Mouse (Mus musculus) CH12.LX (cell line): ENCODE results near the gene 1700028K03Rik. TPM values are rescaled to one million over a fixed set of nuclear protein-coding genes. Genes with fewer than 3 reads are reported as not detected.

Experiments
- DNase-seq: peaks from one replicate; pipeline ENCODE4 v3.0.0-alpha.2; 2013; ENCODE audit errors: extremely low read depth
- H3K27ac ChIP-seq: 2 replicates; pipeline ENCODE4 v1.5.1; 2012; ENCODE audit warnings: low read depth, mild to moderate bottlenecking, control low read depth, moderate library complexity; ENCODE audit not compliant: insufficient read depth
- H3K27me3 ChIP-seq: replicated peaks from 2 replicates; pipeline ENCODE3; 2012; ENCODE audit warnings: inconsistent platforms
- H3K36me3 ChIP-seq, 2 experiments: replicated peaks in 1 of 2; 2 replicates each; pipeline versions ENCODE3 to v1.6.1; 2012; ENCODE audit warnings: inconsistent platforms in 1 of 2, low read length in 1 of 2, mild to moderate bottlenecking in 1 of 2, mixed read lengths in 1 of 2, moderate library complexity in 1 of 2; ENCODE audit not compliant: control insufficient read depth in 1 of 2, insufficient read depth in 1 of 2
- H3K4me1 ChIP-seq, 2 experiments: 2 replicates each; pipeline ENCODE4 v1.6.1; 2012; ENCODE audit warnings: inconsistent platforms in 1 of 2, moderate library complexity in 1 of 2; ENCODE audit not compliant: insufficient read depth in 2 of 2, control insufficient read depth in 1 of 2
- H3K4me2 ChIP-seq: 2 replicates; pipeline ENCODE4 v1.6.1; 2012; ENCODE audit warnings: low read depth, mild to moderate bottlenecking, control low read depth; ENCODE audit not compliant: poor library complexity, insufficient read depth, severe bottlenecking
- H3K4me3 ChIP-seq, 3 experiments: fragments of 150-350 bp in 1 of 3; sonication (generic) in 1 of 3; replicated peaks in 1 of 3; 2 replicates each; pipeline versions ENCODE3 to v1.5.1; 2011 to 2012; ENCODE audit warnings: low read depth in 2 of 3, low read length in 2 of 3, mild to moderate bottlenecking in 2 of 3, moderate library complexity in 2 of 3, control low read depth in 1 of 3, improper control_type of control experiment in 1 of 3, inconsistent platforms in 1 of 3, mixed read lengths in 1 of 3; ENCODE audit not compliant: poor library complexity in 1 of 3
- H3K79me2 ChIP-seq: replicated peaks from 2 replicates; pipeline ENCODE4 v1.6.1; 2012; ENCODE audit warnings: mild to moderate bottlenecking, moderate library complexity; ENCODE audit not compliant: control insufficient read depth, poor library complexity, insufficient read depth, severe bottlenecking; ENCODE audit errors: extremely low read depth
- H3K9ac ChIP-seq: 2 replicates; pipeline ENCODE4 v1.6.1; 2012; ENCODE audit warnings: low read depth, mild to moderate bottlenecking, control low read depth, moderate library complexity; ENCODE audit not compliant: insufficient read depth
- H3K9me3 ChIP-seq: replicated peaks from 2 replicates; pipeline ENCODE3; 2012; ENCODE audit warnings: low read length, inconsistent platforms, mixed read lengths
- CTCF ChIP-seq, 2 experiments: IDR thresholded peaks in 1 of 2; conservative IDR thresholded peaks in 1 of 2; 2 replicates each; pipeline ENCODE4 v1.5.1; 2011 to 2012; ENCODE audit warnings: low read depth in 2 of 2, low read length in 2 of 2, improper control_type of control experiment in 1 of 2, inconsistent platforms in 1 of 2, mild to moderate bottlenecking in 1 of 2, moderate library complexity in 1 of 2
- GABPA ChIP-seq: IDR thresholded peaks from 2 replicates; pipeline ENCODE4 v1.6.1; 2012; ENCODE audit warnings: low read depth, low read length, improper control_type of control experiment, inconsistent platforms; ENCODE audit not compliant: insufficient replicate concordance
- HCFC1 ChIP-seq: IDR thresholded peaks from 2 replicates; pipeline ENCODE4 v1.6.1; 2012; ENCODE audit warnings: low read depth, mild to moderate bottlenecking, inconsistent platforms, low read length, improper control_type of control experiment
- IRF4 ChIP-seq: IDR thresholded peaks from 2 replicates; pipeline ENCODE4 v1.6.1; 2014; ENCODE audit warnings: low read depth, mild to moderate bottlenecking, inconsistent platforms, low read length, improper control_type of control experiment
- MAFK ChIP-seq: IDR thresholded peaks from 2 replicates; pipeline ENCODE4 v1.6.1; 2011; ENCODE audit warnings: low read length, improper control_type of control experiment; ENCODE audit not compliant: insufficient replicate concordance
- MYC ChIP-seq: IDR thresholded peaks from 2 replicates; pipeline ENCODE4 v1.6.1; 2011; ENCODE audit warnings: low read depth, mild to moderate bottlenecking, improper control_type of control experiment, low read length
- PAX5 ChIP-seq: IDR thresholded peaks from 2 replicates; pipeline ENCODE4 v1.6.1; 2012; ENCODE audit warnings: low read length, inconsistent platforms, mixed read lengths
- POLR2A ChIP-seq: IDR thresholded peaks from 2 replicates; pipeline ENCODE4 v1.6.1; 2011; ENCODE audit warnings: low read depth, mild to moderate bottlenecking, improper control_type of control experiment, low read length
- POLR2AphosphoS2 ChIP-seq: IDR thresholded peaks from 2 replicates; pipeline ENCODE4 v1.6.1; 2011; ENCODE audit warnings: low read depth, low read length, improper control_type of control experiment
- SMC3 ChIP-seq: IDR thresholded peaks from 2 replicates; pipeline ENCODE4 v1.6.1; 2011; ENCODE audit warnings: low read depth, low read length, improper control_type of control experiment
- TBP ChIP-seq: conservative IDR thresholded peaks from 2 replicates; pipeline ENCODE4 v1.6.1; 2011; ENCODE audit warnings: low read depth, low read length, improper control_type of control experiment
- USF1 ChIP-seq: IDR thresholded peaks from 2 replicates; pipeline ENCODE4 v1.6.1; 2014; ENCODE audit warnings: low read depth, mild to moderate bottlenecking, inconsistent platforms, low read length, improper control_type of control experiment
- ZC3H11A ChIP-seq: IDR thresholded peaks from 2 replicates; pipeline ENCODE4 v1.6.1; 2012; ENCODE audit warnings: low read depth, mild to moderate bottlenecking, inconsistent platforms, low read length, improper control_type of control experiment
- ZMIZ1 ChIP-seq: IDR thresholded peaks from 2 replicates; pipeline ENCODE4 v1.6.1; 2012; ENCODE audit warnings: low read depth, mild to moderate bottlenecking, inconsistent platforms, low read length, improper control_type of control experiment
- ZNF384 ChIP-seq: IDR thresholded peaks from 2 replicates; pipeline ENCODE4 v1.6.1; 2012; ENCODE audit warnings: low read depth, low read length, improper control_type of control experiment, inconsistent platforms
- dilution Hi-C: fragments of 300-500 bp; cut with MboI; formaldehyde crosslinking; loops from 2 replicates; pipeline ENCODE4 v1.14.3; 2020; ENCODE audit warnings: low sequenced_read_pairs; ENCODE audit not compliant: extremely low pct_unique_long_range_greater_than_20kb, extremely low pct_ligation_motif_present
- in situ Hi-C: fragments of 300-500 bp; cut with MboI; formaldehyde crosslinking; loops from 3 replicates; pipeline ENCODE4 v1.14.3; 2019; ENCODE audit warnings: low sequenced_read_pairs, low pct_ligation_motif_present, low pct_unique_long_range_greater_than_20kb, mixed read lengths
- polyA plus RNA-seq: library from polyadenylated mRNA; unstranded; fragments of >175 nt; gene quantifications from 2 replicates; pipeline ENCODE4 v1.2.1, GENCODE M21; 2012; ENCODE audit warnings: low read depth; ENCODE audit not compliant: insufficient read length
- total RNA-seq, 2 experiments: library from RNA; depleted of rRNA; stranded (reverse); fragments of 300-350 nt in 1 of 2; fragments of >200 nt in 1 of 2; gene quantifications; 2 replicates each; pipeline ENCODE4 v1.2.3; 2012 to 2014

The 1700028K03Rik gene
- total and polyA plus RNA-seq, 3 experiments = not detected

DNA sequence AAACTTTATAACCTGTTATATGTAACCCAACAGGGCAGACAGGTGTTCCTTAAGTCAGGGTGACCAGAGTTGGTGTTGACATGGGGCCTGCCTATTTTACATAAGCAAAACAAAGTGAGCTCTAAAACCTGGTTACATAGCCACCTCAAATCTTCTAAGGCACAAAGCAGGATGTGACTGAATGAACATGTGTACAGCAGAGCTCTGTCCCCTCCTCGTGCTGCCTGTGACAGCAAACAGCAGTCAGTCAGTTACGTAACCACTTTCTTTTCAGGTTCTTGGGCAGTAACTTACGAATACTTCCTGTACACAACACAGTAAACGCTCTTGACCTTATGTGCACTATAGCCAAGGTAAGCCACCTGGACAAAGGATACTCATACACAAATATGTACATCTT is 11.4 kb downstream of the 1700028K03Rik start:
- no peaks in the 10 kb centered on the region for H3K9me3 ChIP-seq
- no peaks in the 10 kb centered on the region for H3K79me2 ChIP-seq
- H3K9ac ChIP-seq = no peak overlapping the region
- dilution Hi-C loops = no loop called here
- H3K4me3 ChIP-seq = no peak overlapping the region
- H3K4me1 ChIP-seq = peaks cover 4 to 22% of the 10 kb centered on the region in 2 experiments; a peak in 3 of 4 replicates
- no peak for TF ChIP-seq CTCF (conservative IDR thresholded peaks at IDR 0.05 in 1 of 2, IDR thresholded peaks at IDR 0.05 in 1 of 2; ENCODE audit: low read depth in 2 of 2, low read length in 2 of 2)
- TF ChIP-seq USF1 = no peak
- TF ChIP-seq GABPA = no peak
- no peak overlapping the region for H3K27ac ChIP-seq
- no peaks in the 10 kb centered on the region for H3K27me3 ChIP-seq
- in situ Hi-C loops = no loop called here
- H3K4me2 ChIP-seq = no peak overlapping the region
- DNase-seq = no peak
- H3K36me3 ChIP-seq = peaks cover 13 to 31% of the 10 kb centered on the region in 2 experiments

DNA sequence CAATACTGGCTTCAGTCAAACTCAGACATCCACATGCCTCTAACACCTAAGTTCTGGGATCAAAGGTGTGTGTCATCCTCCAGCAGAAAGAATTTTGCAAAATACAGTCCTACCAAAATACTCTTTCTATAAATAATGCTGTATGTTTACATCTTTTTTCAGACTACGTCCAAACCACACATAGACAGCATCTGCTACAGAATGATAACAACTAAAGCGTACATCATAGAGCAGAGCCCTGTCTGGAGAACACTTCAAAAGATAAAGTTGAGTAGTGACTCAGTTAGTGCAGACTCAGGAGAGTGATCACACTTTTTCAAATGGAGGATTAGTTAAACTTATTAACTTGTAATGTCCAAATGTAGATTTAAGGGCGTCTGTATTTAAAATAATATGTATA is 13.4 kb downstream of the 1700028K03Rik start:
- dilution Hi-C loops = no loop called here
- in situ Hi-C loops = no loop called here
- Histone ChIP-seq H3K27me3 (no peaks in the 10 kb centered on the region), H3K27ac (no peak overlapping the region), H3K4me3 (no peak overlapping the region), H3K36me3 (peaks cover 21 to 46% of the 10 kb centered on the region in 2 experiments), H3K9ac (no peak overlapping the region), H3K79me2 (no peaks in the 10 kb centered on the region), H3K9me3 (no peaks in the 10 kb centered on the region), H3K4me2 (no peak overlapping the region), H3K4me1 (peaks cover 0 to 6% of the 10 kb centered on the region in 2 experiments; a peak in 1 of 4 replicates)
- DNase-seq = no peak
- no peak for TF ChIP-seq ZNF384
- TF ChIP-seq SMC3 = no peak
- no peak for TF ChIP-seq PAX5
- TF ChIP-seq MYC = no peak
- no peak for TF ChIP-seq TBP
- TF ChIP-seq ZC3H11A = no peak
- TF ChIP-seq MAFK = no peak
- TF ChIP-seq POLR2A = no peak
- TF ChIP-seq USF1 = no peak
- TF ChIP-seq ZMIZ1 = no peak

GRCm38 (mm10) chr5:107548444-107548843 is 13.9 kb downstream of the 1700028K03Rik start:
- H3K9ac ChIP-seq = no peak overlapping the region
- TF ChIP-seq POLR2AphosphoS2 (no peak), ZMIZ1 (no peak), ZNF384 (no peak), SMC3 (no peak), HCFC1 (no peak), IRF4 (no peak)
- dilution Hi-C loops = no loop called here
- H3K36me3 ChIP-seq = peaks cover 21 to 48% of the 10 kb centered on the region in 2 experiments
- no peaks in the 10 kb centered on the region for H3K9me3 ChIP-seq
- H3K4me2 ChIP-seq = no peak overlapping the region
- DNase-seq = no peak
- H3K27me3 ChIP-seq = no peaks in the 10 kb centered on the region
- H3K27ac ChIP-seq = no peak overlapping the region
- in situ Hi-C loops = no loop called here
- no peak overlapping the region for H3K4me3 ChIP-seq
- H3K79me2 ChIP-seq = no peaks in the 10 kb centered on the region
- peaks cover 0 to 1% of the 10 kb centered on the region in 2 experiments; a peak in 1 of 4 replicates for H3K4me1 ChIP-seq
